Mouse (Mus musculus) lung, embryonic 15.5 days (tissue): ENCODE measurements around the gene Clcnka. TPM values are rescaled to one million over a fixed set of nuclear protein-coding genes. Genes with fewer than 3 reads are reported as not detected.

Experiments used
- ATAC-seq: fragments of 200-750 bp; cut with Nextera tagmentation; 2 replicates; pipeline ENCODE4 v1.8.0; 2017; ENCODE audit warnings: moderate number of reproducible peaks, borderline replicate concordance; ENCODE audit not compliant: low FRiP score, low TSS enrichment; ENCODE audit errors: extremely low read depth
- H3K27ac ChIP-seq: fragments of 300-500 bp; sonication (generic); 2 replicates; pipeline ENCODE4 v1.5.1; 2015; ENCODE audit warnings: moderate library complexity, mild to moderate bottlenecking, inconsistent platforms
- H3K27me3 ChIP-seq: fragments of 300-500 bp; sonication (generic); 2 replicates; pipeline ENCODE4 v1.6.1; 2015; ENCODE audit warnings: inconsistent platforms
- H3K36me3 ChIP-seq: fragments of 300-500 bp; sonication (generic); 2 replicates; pipeline ENCODE4 v1.6.1; 2015; ENCODE audit warnings: inconsistent platforms
- H3K4me1 ChIP-seq: fragments of 300-500 bp; sonication (generic); 2 replicates; pipeline ENCODE4 v1.6.1; 2015; ENCODE audit warnings: inconsistent platforms
- H3K4me2 ChIP-seq: fragments of 300-500 bp; sonication (generic); 2 replicates; pipeline ENCODE4 v1.6.1; 2015; ENCODE audit warnings: inconsistent platforms, mild to moderate bottlenecking, moderate library complexity
- H3K4me3 ChIP-seq: fragments of 300-500 bp; sonication (generic); 2 replicates; pipeline ENCODE4 v1.5.1; 2015; ENCODE audit warnings: mild to moderate bottlenecking, inconsistent platforms
- H3K9ac ChIP-seq: fragments of 300-500 bp; sonication (generic); 2 replicates; pipeline ENCODE4 v1.6.1; 2015; ENCODE audit warnings: inconsistent platforms
- H3K9me3 ChIP-seq: fragments of 300-500 bp; sonication (generic); 2 replicates; pipeline ENCODE4 v1.6.1; 2016; ENCODE audit warnings: inconsistent platforms
- WGBS: fragments of 180-500 bp; shearing (Covaris S2); methylation state at CpG from one replicate; pipeline ENCODE4 v1.1.7; 2015; 5-methylcytosine and 5-hydroxymethylcytosine counted together
- polyA plus RNA-seq: library from polyadenylated mRNA; unstranded; fragments of >200 nt; fragmentation: Nextera tagmentation; extraction: Ambion mirVana; gene quantifications from 2 replicates; pipeline ENCODE4 v1.2.1, GENCODE M21; 2015

Gene Clcnka
- 0.19 and 0.54 TPM in 2 replicates for polyA plus RNA-seq

GRCm38 (mm10) chr4:141398545-141398944, at the start of gene Clcnka:
TSS of gene Clcnka (minus strand) at chr4:141398724.
- no peaks in the 10 kb centered on the region for H3K36me3 ChIP-seq
- H3K9me3 ChIP-seq: no peaks in the 10 kb centered on the region
- H3K4me2 ChIP-seq: no peak within 1 kb of the TSS
- 0 out of 2 replicates have a peak, but pooled peaks have one; percentile 37 for ATAC-seq
- no peak within 1 kb of the TSS for H3K4me3 ChIP-seq
- WGBS: 41% methylated on average over 12 of the region's 12 CpGs
- no peaks in the 10 kb centered on the region for H3K27me3 ChIP-seq
- H3K9ac ChIP-seq: no peak within 1 kb of the TSS
- peaks cover 9% of the 10 kb centered on the region; the same call in 1 of the 2 replicates for H3K4me1 ChIP-seq
- no peak within 1 kb of the TSS for H3K27ac ChIP-seq

DNA sequence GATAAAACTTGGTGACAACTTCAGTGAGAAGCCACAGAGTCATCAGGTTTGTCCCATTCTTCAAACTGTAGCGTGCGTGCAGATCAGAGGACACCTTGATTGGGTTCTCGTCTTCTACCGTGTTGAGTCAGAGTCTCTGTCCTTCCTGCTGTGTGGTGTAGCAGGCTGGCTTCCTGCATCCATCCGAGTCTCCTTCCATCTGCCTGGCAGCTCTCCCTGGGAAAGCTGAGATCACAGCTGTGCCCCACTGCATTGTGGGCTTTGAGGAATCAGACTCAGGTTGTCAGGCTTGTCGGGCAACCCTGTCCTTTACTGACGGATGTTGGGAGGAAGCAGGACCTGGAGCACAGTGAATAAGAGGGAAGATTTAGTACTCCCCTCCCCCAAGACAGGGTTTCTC, 47.7 kb upstream of the Clcnka start:
- H3K36me3 ChIP-seq: peaks cover 27% of the 10 kb centered on the region
- no peak overlapping the region for H3K4me2 ChIP-seq
- H3K27ac ChIP-seq: no peak overlapping the region
- ATAC-seq: no peak
- no peak overlapping the region for H3K9ac ChIP-seq
- WGBS: 60% methylated on average over 7 of the region's 7 CpGs
- no peak overlapping the region for H3K4me3 ChIP-seq
- no peaks in the 10 kb centered on the region for H3K9me3 ChIP-seq
- H3K27me3 ChIP-seq: no peaks in the 10 kb centered on the region
- peaks cover 18% of the 10 kb centered on the region for H3K4me1 ChIP-seq

DNA sequence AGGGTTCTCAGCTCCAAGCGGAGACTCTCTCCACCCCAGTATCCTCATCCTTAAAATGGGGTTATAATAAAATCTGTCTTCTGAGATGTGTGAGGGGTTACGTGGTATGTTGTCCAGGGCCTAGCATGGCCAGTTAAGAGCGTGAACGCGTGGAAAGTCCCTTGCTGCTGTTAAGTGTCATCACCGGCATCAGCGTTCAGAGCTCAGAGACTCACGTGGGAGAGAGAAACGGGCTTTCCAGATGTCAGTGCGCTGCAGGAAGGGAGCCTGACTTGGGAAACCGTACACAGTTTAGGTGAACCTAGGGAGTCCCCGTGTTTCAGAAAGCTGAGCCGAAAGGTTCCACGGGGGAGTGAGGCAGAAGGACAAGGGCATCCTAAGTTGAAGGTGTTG, 46.8 kb upstream of the Clcnka start:
- 10% methylated on average over 14 of the region's 14 CpGs for WGBS
- no peak overlapping the region for H3K27ac ChIP-seq
- H3K4me1 ChIP-seq: peaks cover 18% of the 10 kb centered on the region
- peak overlapping the region; percentile 100 for H3K4me3 ChIP-seq
- no peak for ATAC-seq
- no peaks in the 10 kb centered on the region for H3K27me3 ChIP-seq
- no peaks in the 10 kb centered on the region for H3K9me3 ChIP-seq
- H3K9ac ChIP-seq: peak overlapping the region; percentile 95
- peaks cover 27% of the 10 kb centered on the region for H3K36me3 ChIP-seq
- peak overlapping the region; percentile 88 for H3K4me2 ChIP-seq

DNA sequence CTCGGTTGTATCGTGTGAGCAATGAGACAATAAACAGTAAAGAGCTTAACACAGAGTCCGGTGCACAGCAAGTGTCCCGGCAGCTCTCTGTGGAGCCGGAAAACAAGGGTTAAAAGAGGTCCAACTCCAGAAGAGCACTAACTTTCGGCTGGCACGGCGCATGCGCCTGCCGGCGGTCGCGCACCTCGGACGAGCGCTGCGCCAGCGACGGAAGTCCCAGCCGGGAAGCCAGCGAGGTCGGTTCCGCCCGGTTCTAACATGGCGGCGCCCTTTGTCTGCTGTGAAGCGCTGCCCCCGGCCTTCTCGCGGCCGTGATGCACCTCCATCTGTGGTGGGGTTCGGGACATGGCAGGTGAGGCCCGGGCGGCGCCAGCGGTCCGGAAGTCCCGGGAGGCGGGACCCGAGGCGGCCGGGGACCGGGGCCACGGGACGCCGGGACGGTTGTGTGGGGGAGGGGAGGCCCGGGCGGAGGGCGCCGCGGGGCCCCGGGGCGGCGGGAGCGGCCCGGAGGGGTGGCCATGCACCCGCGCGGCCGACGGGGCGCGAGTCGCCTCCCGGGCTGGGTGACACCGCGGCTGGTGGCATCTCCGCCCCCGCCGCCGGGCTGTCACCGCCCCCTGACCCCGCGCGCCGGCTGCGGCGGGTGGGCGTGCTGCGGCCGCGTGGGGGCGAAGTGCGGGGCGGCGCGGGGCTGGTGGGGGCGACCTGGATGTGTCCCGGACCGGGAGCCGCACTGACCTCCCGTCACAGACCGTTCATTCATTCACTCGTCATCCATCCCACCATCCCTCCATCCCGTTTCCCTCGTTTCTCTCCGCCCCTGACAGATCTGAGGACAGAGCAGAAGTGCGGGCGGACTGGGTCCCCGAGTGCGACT, 46.2 kb upstream of the Clcnka start, which contains the start of gene Zbtb17:
Zbtb17 (plus strand) TSS at position 204 of the 877 bp plus-strand sequence.
- Histone ChIP-seq H3K4me3 (peak within 1 kb of the TSS; percentile 100), H3K27me3 (no peaks in the 10 kb centered on the region), H3K4me2 (peak within 1 kb of the TSS; percentile 88), H3K9ac (peak within 1 kb of the TSS; percentile 95), H3K36me3 (peaks cover 25% of the 10 kb centered on the region), H3K27ac (peak within 1 kb of the TSS; percentile 73), H3K4me1 (peaks cover 18% of the 10 kb centered on the region), H3K9me3 (no peaks in the 10 kb centered on the region)
- ATAC-seq: peak; percentile 84
- under 1% methylated on average over 67 of the region's 102 CpGs for WGBS

- peaks cover 18% of the 10 kb centered on the region for H3K4me1 ChIP-seq
- H3K9me3 ChIP-seq: no peaks in the 10 kb centered on the region
- peak overlapping the region; percentile 100 for H3K4me3 ChIP-seq
- peaks cover 17% of the 10 kb centered on the region for H3K36me3 ChIP-seq
- no peaks in the 10 kb centered on the region for H3K27me3 ChIP-seq
- no peak for ATAC-seq
- H3K27ac ChIP-seq: no peak overlapping the region
- 33% methylated on average over 11 of the region's 11 CpGs for WGBS
- H3K9ac ChIP-seq: peak overlapping the region; percentile 53
- peak overlapping the region; percentile 88 for H3K4me2 ChIP-seq
Measured at GRCm38 (mm10) chr4:141443641-141444429, 45.3 kb upstream of the Clcnka start.

DNA sequence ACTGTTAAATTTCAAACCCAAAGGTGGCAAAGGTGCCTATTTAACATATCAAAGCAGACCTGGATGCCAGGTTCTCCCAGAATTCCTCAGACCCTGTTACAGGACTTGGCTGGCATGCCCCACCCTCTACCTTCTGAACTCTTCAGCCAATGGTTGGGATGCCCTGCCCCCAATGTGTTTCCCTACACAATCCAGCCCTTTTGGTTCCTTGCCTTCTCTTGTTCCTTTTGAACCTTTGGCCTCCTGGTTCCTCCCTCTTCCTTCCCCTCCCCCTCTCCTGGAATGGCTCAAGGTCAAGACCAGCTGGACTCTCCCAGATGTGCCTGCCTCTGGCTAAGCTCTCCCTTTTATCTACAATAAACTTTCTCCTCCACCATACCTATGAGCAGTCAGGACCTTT, 42.4 kb upstream of the Clcnka start:
- ATAC-seq: no peak
- peaks cover 14% of the 10 kb centered on the region for H3K4me1 ChIP-seq

GRCm38 (mm10) chr4:141439083-141439803, 40.7 kb upstream of the Clcnka start:
- Histone ChIP-seq H3K27me3 (no peaks in the 10 kb centered on the region), H3K36me3 (no peaks in the 10 kb centered on the region), H3K9me3 (no peaks in the 10 kb centered on the region), H3K27ac (no peak overlapping the region), H3K4me1 (0 out of 2 replicates have a peak, but pooled peaks cover 5% of the 10 kb centered on the region), H3K4me2 (no peak overlapping the region), H3K4me3 (no peak overlapping the region), H3K9ac (no peak overlapping the region)
- 76% methylated on average over 12 of the region's 12 CpGs for WGBS
- ATAC-seq: no peak

More for the DNA sequence above, 42.4 kb upstream of the Clcnka start:
- H3K27ac ChIP-seq: no peak overlapping the region
- H3K9ac ChIP-seq: no peak overlapping the region
- H3K27me3 ChIP-seq: no peaks in the 10 kb centered on the region
- no peaks in the 10 kb centered on the region for H3K9me3 ChIP-seq
- no peak overlapping the region for H3K4me3 ChIP-seq
- H3K4me2 ChIP-seq: no peak overlapping the region
- H3K36me3 ChIP-seq: no peaks in the 10 kb centered on the region

DNA sequence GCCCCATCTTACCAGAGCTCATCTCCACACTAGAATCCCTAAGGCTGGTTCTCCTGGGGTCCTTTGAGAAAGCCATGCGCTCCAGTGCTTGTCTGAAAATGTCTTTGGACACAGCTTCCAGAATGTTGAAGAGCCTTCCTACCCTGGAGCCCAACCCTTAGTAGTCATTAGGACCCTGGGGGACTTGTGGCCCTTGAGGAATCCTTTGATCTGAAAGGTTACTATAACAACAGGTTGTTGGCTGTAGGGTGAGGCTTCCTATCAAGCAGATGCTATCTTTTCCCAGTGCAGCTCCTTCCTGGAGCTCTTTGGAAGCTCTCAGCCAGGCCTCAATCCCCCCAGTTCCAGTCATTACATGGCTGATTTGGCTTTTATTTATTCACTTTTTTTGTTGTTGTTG, 37.5 kb upstream of the Clcnka start, which contains the start of gene Srarp:
Srarp (minus strand) TSS at position 132 of the 400 bp plus-strand sequence.
- H3K27me3 ChIP-seq: no peaks in the 10 kb centered on the region
- H3K9ac ChIP-seq: no peak within 1 kb of the TSS
- no peak within 1 kb of the TSS for H3K4me2 ChIP-seq
- ATAC-seq: no peak
- H3K4me3 ChIP-seq: no peak within 1 kb of the TSS
- H3K4me1 ChIP-seq: no peaks in the 10 kb centered on the region
- WGBS: 68% methylated on average over 1 of the region's 1 CpGs
- no peaks in the 10 kb centered on the region for H3K9me3 ChIP-seq
- no peaks in the 10 kb centered on the region for H3K36me3 ChIP-seq
- no peak within 1 kb of the TSS for H3K27ac ChIP-seq

DNA sequence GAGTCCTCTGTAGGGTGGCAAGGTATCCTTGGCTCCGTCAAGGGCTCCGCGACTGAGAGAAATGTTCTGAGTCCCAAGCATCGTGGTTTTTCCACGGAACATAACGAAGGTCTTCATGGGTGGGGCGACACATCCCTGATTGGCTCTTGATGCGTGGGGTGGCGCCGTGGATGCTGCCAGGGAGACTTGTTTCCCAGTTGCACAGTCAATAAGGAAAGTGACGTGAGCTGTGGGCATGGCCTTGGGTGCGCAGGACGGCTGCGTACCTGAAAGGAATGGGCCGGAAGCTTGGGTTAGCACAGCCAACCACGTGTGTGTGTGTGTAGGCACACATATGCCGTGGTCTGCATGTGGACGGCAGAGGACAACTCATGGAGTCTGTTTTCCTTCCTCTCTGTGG, 34.7 kb upstream of the Clcnka start:
- no peaks in the 10 kb centered on the region for H3K4me1 ChIP-seq
- no peaks in the 10 kb centered on the region for H3K36me3 ChIP-seq
- no peak overlapping the region for H3K27ac ChIP-seq
- no peak for ATAC-seq
- H3K27me3 ChIP-seq: no peaks in the 10 kb centered on the region
- 80% methylated on average over 18 of the region's 18 CpGs for WGBS
- H3K9me3 ChIP-seq: no peaks in the 10 kb centered on the region
- no peak overlapping the region for H3K4me2 ChIP-seq
- H3K4me3 ChIP-seq: no peak overlapping the region
- no peak overlapping the region for H3K9ac ChIP-seq

GRCm38 (mm10) chr4:141432666-141433065, 34.1 kb upstream of the Clcnka start:
- no peak overlapping the region for H3K27ac ChIP-seq
- H3K4me1 ChIP-seq: no peaks in the 10 kb centered on the region
- H3K27me3 ChIP-seq: no peaks in the 10 kb centered on the region
- H3K4me3 ChIP-seq: no peak overlapping the region
- H3K9me3 ChIP-seq: no peaks in the 10 kb centered on the region
- WGBS: 38% methylated on average over 14 of the region's 14 CpGs
- no peaks in the 10 kb centered on the region for H3K36me3 ChIP-seq
- H3K4me2 ChIP-seq: no peak overlapping the region
- H3K9ac ChIP-seq: no peak overlapping the region
- ATAC-seq: no peak

DNA sequence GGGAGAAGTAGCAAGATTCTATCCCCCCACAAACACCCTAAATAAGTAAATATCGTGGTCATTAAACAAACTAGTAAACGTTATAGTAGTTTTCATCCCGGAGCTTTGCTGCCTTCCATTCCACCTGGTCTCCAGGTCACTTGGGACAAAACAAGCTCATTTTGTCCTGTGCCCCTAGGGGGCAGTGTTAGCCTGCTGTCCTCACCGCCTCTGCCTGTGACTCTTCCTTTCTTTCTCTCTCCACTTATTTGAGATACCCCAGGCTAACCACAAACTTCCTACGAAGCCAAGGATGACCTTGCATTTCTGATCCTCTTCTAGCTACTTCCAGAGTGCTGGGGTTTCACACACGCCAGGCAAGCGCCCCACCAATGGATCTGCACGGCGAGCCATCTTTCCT, 32.5 kb upstream of the Clcnka start:
- no peak overlapping the region for H3K27ac ChIP-seq
- H3K4me1 ChIP-seq: peaks cover 13% of the 10 kb centered on the region
- H3K4me3 ChIP-seq: no peak overlapping the region
- no peaks in the 10 kb centered on the region for H3K9me3 ChIP-seq
- H3K27me3 ChIP-seq: no peaks in the 10 kb centered on the region
- no peaks in the 10 kb centered on the region for H3K36me3 ChIP-seq
- 43% methylated on average over 9 of the region's 9 CpGs for WGBS
- H3K9ac ChIP-seq: no peak overlapping the region
- ATAC-seq: no peak
- H3K4me2 ChIP-seq: no peak overlapping the region
